Mouse (Mus musculus): ENCODE data around the gene Tmem167b. TPM values are rescaled to one million over a fixed set of nuclear protein-coding genes. Genes with fewer than 3 reads are reported as not detected.
"Not testable (repeated sequence)": the region's sequence is repeated elsewhere in the genome, so short reads cannot be mapped to it uniquely, and the experiment has no call there.

Gene Tmem167b
- polyA plus RNA-seq, 1 experiment from 2014 or later = 41.8 TPM

DNA sequence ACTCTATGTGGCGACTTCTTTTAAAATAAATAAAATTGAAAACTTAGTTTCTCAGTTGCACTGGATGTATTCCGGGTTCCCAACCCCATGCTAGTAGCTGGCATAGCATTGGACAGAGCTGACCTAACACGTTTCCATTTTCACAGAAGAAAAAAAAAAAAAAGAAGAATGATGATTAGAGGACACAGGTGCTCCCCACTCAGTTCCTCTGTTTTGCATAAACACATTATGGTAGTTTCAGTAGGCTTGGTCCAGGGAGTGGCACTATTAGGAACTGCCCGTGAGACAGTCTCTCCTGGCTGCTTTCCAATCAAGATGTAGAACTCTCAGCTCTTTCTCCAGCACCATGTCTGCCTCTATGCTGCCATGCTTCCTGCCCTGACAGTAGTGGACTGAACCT is 22.3 kb upstream of the Tmem167b start:
- Histone ChIP-seq H3K4me3 (ENCODE audit: low read depth, low read length) (no peak overlapping the region), H3K9me3 (ENCODE audit: low read length) (no peaks in the 10 kb centered on the region), H3K36me3 (ENCODE audit: insufficient read depth, low read length) (no peaks in the 10 kb centered on the region), H3K27ac (ENCODE audit: low read length) (no peak overlapping the region), H3K4me1 (ENCODE audit: insufficient read depth, low read depth, low read length) (no peaks in the 10 kb centered on the region), H3K9ac (replicated peaks; ENCODE audit: low read depth) (no peak overlapping the region), H3K27me3 (replicated peaks; ENCODE audit: insufficient read depth, low read length) (no peaks in the 10 kb centered on the region), H3K4me2 (replicated peaks; ENCODE audit: low read depth, low read length) (no peak overlapping the region)
- no peak for DNase-seq (ENCODE audit: low spot score)
- 71% methylated on average over 4 of the region's 4 CpGs for whole genome bisulfite sequencing
- ATAC-seq = no peak
- TF ChIP-seq EP300 (IDR thresholded peaks at IDR 0.05) = no peak
- TF ChIP-seq CTCF (IDR thresholded peaks at IDR 0.05) = no peak

DNA sequence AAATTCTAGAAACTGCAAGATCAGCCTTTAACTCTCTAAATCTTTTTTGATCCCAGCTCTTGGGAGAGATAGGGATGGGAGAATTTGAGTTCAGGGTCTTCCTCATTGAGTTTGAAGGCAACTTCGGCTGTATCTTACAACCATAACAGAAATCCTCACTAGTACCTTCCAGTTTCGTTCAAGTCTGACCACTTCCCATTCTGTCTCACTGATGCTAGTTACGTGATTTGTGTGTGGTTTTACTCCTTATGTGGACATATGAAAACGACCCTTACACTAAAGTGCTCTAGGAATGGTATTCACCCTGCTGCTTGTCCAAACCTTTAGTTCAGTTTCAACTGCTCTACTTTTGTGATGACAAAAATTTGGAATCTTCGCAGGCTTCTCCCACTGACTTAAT is 11.8 kb upstream of the Tmem167b start:
- 83% methylated on average over 5 of the region's 5 CpGs for WGBS
- Histone ChIP-seq H3K4me1 (ENCODE audit: insufficient read depth, low read depth, low read length) (no peaks in the 10 kb centered on the region), H3K27ac (ENCODE audit: low read length) (no peak overlapping the region), H3K9me3 (ENCODE audit: low read length) (no peaks in the 10 kb centered on the region), H3K9ac (replicated peaks; ENCODE audit: low read depth) (no peak overlapping the region), H3K36me3 (ENCODE audit: insufficient read depth, low read length) (no peaks in the 10 kb centered on the region), H3K27me3 (replicated peaks; ENCODE audit: insufficient read depth, low read length) (no peaks in the 10 kb centered on the region), H3K4me3 (ENCODE audit: low read depth, low read length) (no peak overlapping the region), H3K4me2 (replicated peaks; ENCODE audit: low read depth, low read length) (no peak overlapping the region)
- TF ChIP-seq EP300 (IDR thresholded peaks at IDR 0.05) (no peak), CTCF (IDR thresholded peaks at IDR 0.05) (no peak)
- no peak for DNase-seq (ENCODE audit: low spot score)
- ATAC-seq = no peak

GRCm38 (mm10) chr3:108572309-108573010 is 10.2 kb upstream of the Tmem167b start:
- Histone ChIP-seq H3K4me1 (ENCODE audit: insufficient read depth, low read depth, low read length) (no peaks in the 10 kb centered on the region), H3K36me3 (ENCODE audit: insufficient read depth, low read length) (no peaks in the 10 kb centered on the region), H3K9me3 (ENCODE audit: low read length) (no peaks in the 10 kb centered on the region), H3K9ac (replicated peaks; ENCODE audit: low read depth) (peak overlapping the region; percentile 85), H3K4me3 (ENCODE audit: low read depth, low read length) (peak overlapping the region; percentile 83), H3K4me2 (replicated peaks; ENCODE audit: low read depth, low read length) (peak overlapping the region; percentile 71), H3K27ac (ENCODE audit: low read length) (peak overlapping the region; percentile 81; the same call in 1 of the 2 replicates), H3K27me3 (replicated peaks; ENCODE audit: insufficient read depth, low read length) (no peaks in the 10 kb centered on the region)
- no peak for ATAC-seq
- 43% methylated on average over 18 of the region's 18 CpGs for WGBS
- DNase-seq (ENCODE audit: low spot score) = no peak
- no peak for TF ChIP-seq EP300 (IDR thresholded peaks at IDR 0.05)
- TF ChIP-seq CTCF (IDR thresholded peaks at IDR 0.05) = no peak

DNA sequence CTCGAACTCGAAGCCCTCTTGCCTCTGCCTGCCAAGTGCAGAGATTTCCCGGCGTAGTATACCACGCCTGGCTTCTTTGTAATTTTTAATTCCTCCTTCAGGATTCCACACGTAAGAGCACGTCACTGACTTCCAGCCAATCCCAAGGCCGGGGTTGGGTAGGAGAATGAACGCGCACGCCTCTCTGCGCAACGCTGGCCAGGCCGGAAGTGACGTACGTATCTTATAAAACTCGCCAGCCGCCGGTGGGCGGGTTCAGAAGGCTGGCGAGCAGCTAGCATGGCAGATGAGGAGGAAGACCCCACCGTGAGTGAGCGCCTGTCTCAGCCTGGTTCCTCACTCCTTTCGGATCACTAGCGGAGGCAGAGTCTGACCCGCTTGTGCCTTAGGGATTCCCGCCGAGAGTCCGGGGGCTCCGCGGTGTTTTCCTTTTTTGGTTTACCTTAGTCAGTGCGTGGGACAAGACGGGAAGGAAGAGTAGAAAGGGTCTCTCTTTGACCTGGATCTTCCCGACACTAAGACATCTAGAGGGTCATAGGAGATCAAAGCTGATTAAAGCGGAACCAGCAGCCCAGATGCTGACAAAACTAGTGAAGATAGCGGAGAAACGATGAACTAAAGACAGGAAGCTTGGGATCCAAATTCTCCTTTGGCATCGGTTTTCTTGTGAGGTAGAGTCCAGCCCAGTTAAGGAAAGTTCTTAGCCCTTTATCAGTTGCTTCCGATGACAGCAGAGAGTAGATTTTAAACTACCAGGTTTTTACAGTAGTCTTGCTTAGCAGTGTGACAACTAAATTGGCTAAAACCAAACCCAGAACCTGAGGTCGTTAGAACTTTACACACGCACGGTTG is 9.4 kb upstream of the Tmem167b start, which contains the start of gene Taf13:
Gene Taf13, plus strand, starts transcription at position 256 of the 852 bp plus-strand sequence.
- peak within 1 kb of the TSS; percentile 85 for H3K9ac ChIP-seq (replicated peaks; ENCODE audit: low read depth)
- no peaks in the 10 kb centered on the region for H3K27me3 ChIP-seq (replicated peaks; ENCODE audit: insufficient read depth, low read length)
- DNase-seq (ENCODE audit: low spot score) (peak; percentile 99), ATAC-seq (peak; percentile 100)
- H3K4me1 ChIP-seq (ENCODE audit: insufficient read depth, low read depth, low read length) = no peaks in the 10 kb centered on the region
- TF ChIP-seq CTCF (IDR thresholded peaks at IDR 0.05) (no peak), EP300 (IDR thresholded peaks at IDR 0.05) (peak; percentile 56; the same call in 1 of the 2 replicates)
- H3K4me2 ChIP-seq (replicated peaks; ENCODE audit: low read depth, low read length) = peak within 1 kb of the TSS; percentile 71
- peak within 1 kb of the TSS; percentile 81 for H3K27ac ChIP-seq (ENCODE audit: low read length)
- peak within 1 kb of the TSS; percentile 83 for H3K4me3 ChIP-seq (ENCODE audit: low read depth, low read length)
- H3K9me3 ChIP-seq (ENCODE audit: low read length) = no peaks in the 10 kb centered on the region
- H3K36me3 ChIP-seq (ENCODE audit: insufficient read depth, low read length) = no peaks in the 10 kb centered on the region
- WGBS = under 1% methylated on average over 42 of the region's 42 CpGs

- Histone ChIP-seq H3K4me1 (ENCODE audit: insufficient read depth, low read depth, low read length) (no peaks in the 10 kb centered on the region), H3K9me3 (ENCODE audit: low read length) (no peaks in the 10 kb centered on the region), H3K4me3 (ENCODE audit: low read depth, low read length) (peak overlapping the region; percentile 83; the same call in 1 of the 2 replicates), H3K27ac (ENCODE audit: low read length) (no peak overlapping the region), H3K36me3 (ENCODE audit: insufficient read depth, low read length) (no peaks in the 10 kb centered on the region), H3K9ac (replicated peaks; ENCODE audit: low read depth) (no peak overlapping the region), H3K4me2 (replicated peaks; ENCODE audit: low read depth, low read length) (peak overlapping the region; percentile 71; the same call in 1 of the 2 replicates), H3K27me3 (replicated peaks; ENCODE audit: insufficient read depth, low read length) (no peaks in the 10 kb centered on the region)
- 85% methylated on average over 14 of the region's 14 CpGs for WGBS
- no peak for DNase-seq (ENCODE audit: low spot score)
- TF ChIP-seq EP300 (IDR thresholded peaks at IDR 0.05) (no peak), CTCF (IDR thresholded peaks at IDR 0.05) (no peak)
- ATAC-seq = no peak
These were observed 8.5 kb upstream of the Tmem167b start for GRCm38 (mm10) chr3:108570813-108571212.

DNA sequence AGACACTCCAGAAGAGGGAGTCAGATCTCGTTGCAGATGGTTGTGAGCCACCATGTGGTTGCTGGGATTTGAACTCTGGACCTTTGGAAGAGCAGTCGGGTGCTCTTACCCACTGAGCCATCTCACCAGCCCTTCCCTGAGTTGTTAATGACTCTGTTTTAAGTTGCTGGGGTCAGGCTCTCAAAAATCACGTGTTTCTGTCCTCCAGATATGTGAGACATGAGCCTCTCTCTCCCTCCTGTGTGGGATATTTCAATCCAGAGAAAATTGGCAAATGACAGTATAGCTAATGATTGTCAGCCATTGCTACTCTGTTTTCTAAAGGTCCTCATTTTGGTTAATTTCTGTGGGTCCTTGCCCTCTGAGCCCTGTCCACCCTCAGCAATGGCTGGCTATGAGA is 7.4 kb upstream of the Tmem167b start:
- H3K27me3 ChIP-seq (replicated peaks; ENCODE audit: insufficient read depth, low read length); H3K4me2 ChIP-seq (replicated peaks; ENCODE audit: low read depth, low read length); H3K9me3 ChIP-seq (ENCODE audit: low read length); H3K36me3 ChIP-seq (ENCODE audit: insufficient read depth, low read length); H3K4me3 ChIP-seq (ENCODE audit: low read depth, low read length); H3K4me1 ChIP-seq (ENCODE audit: insufficient read depth, low read depth, low read length); ATAC-seq; DNase-seq (ENCODE audit: low spot score); H3K27ac ChIP-seq (ENCODE audit: low read length); H3K9ac ChIP-seq (replicated peaks; ENCODE audit: low read depth): not testable (repeated sequence)
- 44% methylated on average over 2 of the region's 3 CpGs for WGBS

Measured in lung, postnatal 0 days (tissue).